Mouse (Mus musculus) liver, embryonic 14 days (tissue): ENCODE data around the gene Tyms. TPM values are rescaled to one million over a fixed set of nuclear protein-coding genes. Genes with fewer than 3 reads are reported as not detected.

ENCODE experiments used
- polyA plus RNA-seq: library from polyadenylated mRNA; depleted of rRNA; stranded (reverse); fragments of >200 nt; gene quantifications from 2 replicates; pipeline ENCODE4 v1.2.3, GENCODE M21; 2012; rRNA removed

Gene Tyms
- polyA plus RNA-seq, result 130 and 136 TPM in 2 replicates

DNA sequence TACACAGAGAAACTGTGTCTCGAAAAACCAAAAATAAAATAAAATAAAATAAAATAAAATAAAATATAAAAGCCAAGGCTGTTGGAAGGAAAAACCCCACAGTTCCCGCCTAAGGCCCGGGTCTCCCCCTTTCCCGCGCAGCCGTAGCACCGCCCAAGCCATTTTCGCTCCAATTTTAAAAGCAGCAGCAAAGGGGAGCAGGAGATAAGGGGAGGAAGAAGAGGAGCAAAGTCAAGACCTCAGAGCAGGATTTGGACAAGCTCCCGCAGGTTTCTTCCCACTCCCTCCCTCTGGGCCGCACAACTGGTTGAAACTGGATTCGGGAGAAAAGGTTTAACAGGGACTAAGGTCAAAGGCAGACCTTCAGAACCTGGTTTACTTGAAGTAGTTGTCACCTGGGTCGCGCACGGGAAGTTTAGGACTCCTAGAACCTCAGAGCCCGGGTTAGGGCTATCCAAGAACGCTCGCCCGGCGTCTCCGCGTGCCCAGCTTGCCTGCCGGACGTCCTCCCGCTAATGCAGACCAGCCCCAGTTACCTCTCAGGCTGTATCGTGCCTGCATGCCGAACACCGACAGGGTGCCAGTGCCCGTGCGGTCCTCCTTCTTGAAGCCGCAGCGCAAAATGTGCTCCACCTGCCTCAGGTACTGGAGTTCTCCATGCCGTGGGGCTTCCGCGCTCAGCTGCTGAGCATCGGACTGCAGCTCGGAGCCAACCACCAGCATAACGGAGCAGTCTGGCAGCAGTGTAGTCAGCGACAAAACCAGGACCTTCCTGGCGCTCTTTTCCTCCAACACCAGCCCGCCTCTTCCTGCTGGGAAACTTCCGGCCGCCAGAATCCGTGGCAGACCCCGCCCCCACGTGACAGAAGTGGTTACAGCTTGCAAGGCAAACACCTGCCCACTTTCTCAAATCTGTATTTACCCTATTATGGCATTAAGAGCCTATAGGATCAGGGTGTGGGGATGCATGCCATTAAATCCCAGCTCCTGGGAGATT, at the start of gene Tyms:
TSS of gene Tyms (minus strand) at position 793 of the 997 bp plus-strand sequence.

DNA sequence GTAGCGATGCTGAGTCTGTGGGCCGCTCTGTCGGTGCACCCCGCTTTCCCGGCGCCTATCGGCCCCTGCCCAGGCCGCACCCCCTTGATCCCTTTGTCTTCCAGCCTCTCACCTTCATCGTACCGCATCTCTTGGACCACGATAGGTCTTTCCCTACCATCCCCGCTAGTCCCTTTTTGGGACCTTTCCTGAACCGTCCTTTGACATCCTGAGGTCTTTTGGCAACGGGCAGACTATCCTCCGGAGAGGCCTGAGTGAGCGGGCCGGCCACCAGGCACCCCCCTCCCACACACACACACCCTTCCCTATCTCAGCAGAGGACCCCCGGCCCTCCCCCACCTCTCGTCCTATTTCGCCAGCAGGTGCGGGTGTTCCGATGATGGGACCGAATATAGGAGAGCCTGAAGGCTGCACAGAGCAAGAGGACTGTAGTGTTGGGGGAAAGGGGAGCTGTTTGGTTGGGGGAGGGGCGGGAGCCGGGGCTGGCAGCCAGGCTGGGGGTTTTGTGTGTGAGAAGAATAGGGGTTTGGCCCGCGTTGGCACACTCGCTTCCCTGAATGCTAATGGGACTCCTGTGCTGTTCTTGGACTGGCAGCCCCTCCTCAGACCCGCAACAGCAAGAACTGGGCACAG, 32.4 kb upstream of the Tyms start, which contains the start of gene 3110082J24Rik:
TSS of gene 3110082J24Rik (minus strand) at position 419 of the 633 bp plus-strand sequence.

DNA sequence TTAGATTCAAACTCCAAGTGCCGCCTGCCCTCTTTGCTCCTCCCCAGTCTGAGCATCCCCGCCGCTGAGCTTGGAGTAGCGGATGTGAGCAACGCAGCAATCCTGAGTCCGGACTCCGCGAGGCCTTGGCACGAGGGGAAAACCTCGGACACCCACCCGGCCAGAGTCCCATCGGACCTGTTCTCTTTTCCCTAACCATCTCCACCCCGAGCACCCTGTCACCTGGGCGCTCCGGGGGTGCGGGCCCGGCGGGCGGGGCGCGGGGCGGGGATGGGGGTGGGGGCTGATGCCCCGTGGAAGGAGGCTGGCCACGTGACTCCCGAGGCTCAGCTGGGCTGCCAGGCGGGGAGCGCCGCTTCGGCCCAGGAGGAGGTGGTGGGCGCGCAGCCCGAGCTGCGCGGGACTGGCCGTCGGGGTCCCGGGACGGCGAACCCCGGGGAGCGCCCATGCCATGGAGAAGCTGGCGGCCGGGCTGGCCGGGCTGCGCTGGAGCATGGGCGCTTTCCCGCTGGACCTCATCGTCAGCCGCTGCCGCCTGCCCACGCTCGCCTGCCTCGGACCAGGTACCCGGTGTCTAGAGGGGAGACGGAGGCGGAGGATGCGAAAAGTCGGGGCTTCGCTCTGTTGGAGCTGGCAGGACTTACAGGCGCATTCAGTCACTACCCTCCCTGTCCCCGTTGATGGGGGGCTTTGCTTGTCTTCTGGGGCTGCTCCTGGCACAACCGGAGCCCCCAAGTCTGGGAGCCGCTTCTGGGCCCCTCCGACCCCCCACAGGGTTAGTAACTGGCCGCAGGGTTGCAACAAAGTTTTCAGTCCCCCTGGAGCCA, 31.6 kb upstream of the Tyms start, which contains the start of gene Garem2:
TSS of gene Garem2 (plus strand) at position 321 of the 827 bp plus-strand sequence.

DNA sequence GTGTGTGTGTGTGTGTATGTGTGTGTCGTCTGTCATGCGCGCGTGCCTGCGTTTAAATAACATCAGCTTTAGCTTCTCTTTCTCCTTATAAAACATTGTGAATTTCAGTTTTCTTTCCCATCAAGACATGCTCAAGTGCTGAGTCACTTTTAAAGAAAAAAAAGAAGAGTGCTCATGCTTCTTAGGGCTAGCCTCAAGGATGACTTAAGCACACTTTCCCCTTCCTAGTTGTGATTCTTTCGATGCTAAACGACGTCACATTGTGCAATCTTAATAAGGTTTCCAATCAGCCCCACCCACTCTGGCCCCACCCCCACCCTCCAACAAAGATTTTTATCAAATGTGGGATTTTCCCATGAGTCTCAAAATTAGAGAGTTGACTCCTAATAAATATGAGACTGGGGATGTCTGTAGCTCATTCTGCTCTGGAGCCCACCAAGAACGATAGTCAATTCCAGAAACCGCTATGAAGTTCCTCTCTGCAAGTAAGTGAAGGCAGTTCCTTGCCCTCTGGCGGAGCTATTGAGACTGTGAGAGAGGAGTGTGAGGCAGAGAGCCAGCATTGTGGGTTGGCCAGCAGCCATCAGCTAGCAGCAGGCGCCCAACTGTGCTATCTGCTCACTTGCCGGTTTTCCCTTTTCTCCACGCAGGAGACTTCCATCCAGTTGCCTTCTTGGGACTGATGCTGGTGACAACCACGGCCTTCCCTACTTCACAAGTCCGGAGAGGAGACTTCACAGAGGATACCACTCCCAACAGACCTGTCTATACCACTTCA, 60.5 kb downstream of the Tyms start, which contains the start of gene Il6:
TSS of gene Il6 (plus strand) at position 389 of the 778 bp plus-strand sequence.

Other genes starting within 250 kb of the Tyms start
- 0.09 and 0.14 TPM in 2 replicates for gene Il6, start 60.5 kb downstream of the Tyms start, polyA plus RNA-seq
- gene Garem2, start 31.5 kb upstream of the Tyms start, polyA plus RNA-seq, result 0.03 and 0.05 TPM in 2 replicates
- not detected in 2 replicates for gene 3110082J24Rik, start 32.5 kb upstream of the Tyms start, polyA plus RNA-seq
- gene Hadha, start 81.5 kb upstream of the Tyms start, polyA plus RNA-seq, result 40.4 and 46.5 TPM in 2 replicates
- 61.0 and 72.0 TPM in 2 replicates for gene Hadhb, start 81.6 kb upstream of the Tyms start, polyA plus RNA-seq
- gene Adgrf3, start 132.1 kb upstream of the Tyms start, polyA plus RNA-seq, result not detected in 2 replicates
- 10.4 and 14.8 TPM in 2 replicates for gene Selenoi, start 159.0 kb upstream of the Tyms start, polyA plus RNA-seq
- gene Drc1, start 207.8 kb upstream of the Tyms start, polyA plus RNA-seq, result 0.67 and 0.70 TPM in 2 replicates